Mouse (Mus musculus) spleen, embryonic (tissue): ENCODE results near the gene 9030612E09Rik.

Experiments used
- CTCF ChIA-PET: fragments of 350-600 bp; sonication (Branson Sonifier 250); formaldehyde crosslinking; loops from one replicate; lab custom pipeline; 2022; lab: Charles Lee

9030612E09Rik gene

DNA sequence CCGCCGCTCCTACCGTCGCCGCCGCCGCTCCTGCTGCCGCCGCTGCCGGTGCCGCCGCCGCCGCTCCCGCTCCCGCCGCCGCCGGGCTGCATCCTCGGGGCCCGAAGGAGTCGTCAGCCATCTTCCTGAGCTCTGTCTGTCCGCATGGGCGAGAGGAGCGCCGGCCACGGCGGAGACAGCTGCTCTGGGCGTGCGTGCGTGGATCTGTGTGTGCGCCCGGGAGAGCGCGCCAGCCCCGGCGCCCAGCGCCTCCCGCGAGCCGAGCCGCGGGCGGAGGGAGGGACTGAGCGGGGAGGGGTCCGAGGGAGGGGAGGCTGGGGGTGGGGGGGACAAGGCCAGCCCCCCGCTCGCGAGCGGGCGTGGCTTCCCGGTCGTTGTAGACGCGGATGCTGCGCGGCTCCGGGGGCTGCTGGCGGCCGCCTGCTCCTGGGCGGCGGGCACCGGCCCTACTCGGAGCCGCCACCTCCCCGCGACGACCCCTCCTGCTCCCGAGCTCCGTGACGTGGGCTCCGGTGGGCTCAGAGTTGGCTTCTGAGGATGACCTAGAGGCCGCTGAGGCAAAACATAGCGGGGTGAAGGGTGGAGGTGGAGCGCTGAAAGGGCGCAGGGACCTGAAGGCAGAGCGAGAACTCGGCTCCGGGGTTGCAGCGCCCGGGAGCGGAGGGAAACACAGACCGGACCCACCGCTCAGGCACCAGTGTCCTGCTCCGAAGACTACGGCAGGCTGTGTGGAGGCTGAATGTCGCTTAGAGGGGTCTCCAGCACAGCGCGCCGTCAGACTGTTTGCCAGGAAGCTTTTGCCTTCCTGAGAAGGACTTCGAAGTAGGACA lies at the start of gene 9030612E09Rik, which contains the start of gene Sobp:
TSS of gene 9030612E09Rik (plus strand) at position 379 of the 830 bp plus-strand sequence.
TSS of gene Sobp (minus strand) at position 205 of the 830 bp plus-strand sequence.
- CTCF ChIA-PET: no interaction called here

DNA sequence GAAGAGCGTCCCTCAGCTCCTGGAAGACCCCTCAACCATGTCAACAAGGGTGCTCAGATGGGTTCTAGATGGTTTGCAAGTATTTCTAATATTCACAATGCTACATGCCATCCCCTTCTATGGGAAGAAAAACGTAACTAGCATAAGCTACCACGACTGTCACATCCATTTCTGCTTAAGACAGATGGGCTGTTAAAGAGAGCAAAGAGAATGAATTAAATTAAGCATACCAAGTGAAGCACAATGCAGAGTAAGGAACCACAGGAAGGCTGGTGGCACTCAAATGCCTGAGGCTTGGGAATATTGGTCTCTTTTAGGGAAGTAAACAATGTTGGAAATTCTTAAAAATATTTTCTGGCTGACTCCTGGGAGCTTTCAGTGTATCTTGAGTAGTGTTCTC lies 45.8 kb upstream of the 9030612E09Rik start:
- CTCF ChIA-PET: no interaction called here

DNA sequence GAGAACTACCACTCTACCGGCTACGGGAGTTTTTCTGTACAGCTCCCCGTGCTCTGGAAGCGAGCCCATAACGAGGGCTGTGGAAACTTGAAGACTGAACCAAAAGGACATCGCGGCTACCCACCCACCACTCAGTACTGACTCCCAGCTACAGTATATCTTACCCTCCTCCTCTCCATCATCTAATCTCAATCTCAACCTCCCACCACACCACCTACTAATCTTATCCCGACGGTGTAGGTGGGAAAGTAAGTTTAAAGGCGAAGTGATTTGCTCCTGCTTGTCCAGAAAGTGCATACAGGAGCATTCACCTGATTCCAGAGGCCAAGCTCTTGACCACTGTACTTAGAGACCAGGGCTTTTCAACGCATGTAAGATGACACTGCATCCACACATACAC lies 40.5 kb upstream of the 9030612E09Rik start:
- CTCF ChIA-PET: no interaction called here

DNA sequence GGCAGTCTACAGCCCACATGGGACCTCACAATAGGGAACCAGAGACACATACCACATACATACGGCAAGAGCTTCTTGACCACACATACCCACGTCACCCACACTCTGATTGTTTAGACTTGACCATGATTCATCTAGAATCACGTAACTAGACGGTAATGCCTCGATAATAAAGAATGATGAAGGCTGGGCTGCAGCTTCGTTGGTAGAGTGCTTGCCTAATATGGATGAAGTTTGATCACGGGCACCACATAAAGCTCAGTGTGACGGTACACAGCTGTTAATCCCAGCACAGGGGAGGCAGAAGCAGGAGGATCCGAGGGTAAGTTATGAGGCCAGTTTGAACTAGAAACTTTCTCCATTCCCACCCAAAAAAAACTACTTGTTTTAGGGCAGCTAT lies 31.3 kb upstream of the 9030612E09Rik start:
- CTCF ChIA-PET: no interaction called here

DNA sequence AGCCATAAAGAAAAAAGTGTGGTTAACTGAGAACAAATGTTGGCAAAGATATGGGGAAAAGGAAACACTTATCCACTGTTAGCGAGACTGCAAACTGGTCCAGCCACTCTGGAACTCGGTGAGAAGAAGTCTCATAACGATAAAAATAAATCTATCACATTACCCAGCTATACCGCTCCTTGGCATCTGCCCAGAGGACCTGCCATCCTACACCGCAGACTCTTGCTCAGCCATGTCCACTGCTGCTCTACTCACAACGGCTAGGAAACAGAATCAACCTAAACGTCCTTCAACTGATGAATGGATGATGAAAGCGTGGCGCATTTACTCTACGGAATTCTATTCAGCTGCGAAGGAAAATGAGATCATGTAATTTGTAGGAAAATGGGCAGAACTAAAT lies 26.0 kb upstream of the 9030612E09Rik start:
- CTCF ChIA-PET: no interaction called here

DNA sequence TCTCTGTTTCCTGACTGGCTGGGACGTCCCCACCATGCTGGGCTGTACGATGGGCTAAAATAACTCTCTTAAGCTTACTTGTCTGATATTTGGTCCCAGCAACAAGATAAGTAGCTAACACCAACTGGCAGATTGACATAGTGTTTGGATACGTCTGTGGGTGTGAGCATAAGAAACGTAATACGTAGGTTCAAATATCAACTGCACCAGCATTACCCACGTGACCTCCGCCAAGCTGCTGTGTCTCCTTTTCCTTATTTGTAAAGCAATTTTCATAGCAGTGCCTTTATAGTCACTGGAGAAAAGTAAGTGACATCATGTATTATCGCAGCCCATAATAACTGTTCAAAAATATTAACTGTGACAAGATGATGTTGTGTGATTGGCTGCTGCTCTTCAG lies 21.9 kb upstream of the 9030612E09Rik start:
- CTCF ChIA-PET: no interaction called here

DNA sequence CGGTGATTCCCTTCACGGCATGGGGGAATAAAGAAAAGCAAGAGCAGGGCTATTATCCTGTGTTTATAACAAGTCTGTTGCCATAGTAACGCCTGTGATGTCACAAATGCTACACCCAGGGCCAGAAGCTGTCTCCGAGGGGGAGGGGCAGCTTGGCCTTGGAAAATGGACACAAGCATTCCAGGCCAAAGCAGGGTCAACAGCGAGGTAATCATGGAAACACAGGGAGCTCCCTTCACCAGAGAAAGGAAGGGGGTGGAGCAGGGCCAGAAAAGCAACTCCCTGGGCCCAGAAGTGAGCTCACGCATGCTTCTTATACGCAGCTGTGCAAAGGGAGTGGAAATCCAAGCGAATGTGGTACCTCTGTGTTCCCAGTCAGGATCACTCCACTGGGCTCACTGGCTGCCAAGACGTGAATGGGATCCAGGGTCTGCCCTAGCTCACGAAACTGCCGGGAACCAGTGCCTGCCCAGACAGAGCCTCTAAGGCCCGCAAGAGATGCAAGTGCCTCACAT lies 19.4 kb upstream of the 9030612E09Rik start:
- CTCF ChIA-PET: no interaction called here

DNA sequence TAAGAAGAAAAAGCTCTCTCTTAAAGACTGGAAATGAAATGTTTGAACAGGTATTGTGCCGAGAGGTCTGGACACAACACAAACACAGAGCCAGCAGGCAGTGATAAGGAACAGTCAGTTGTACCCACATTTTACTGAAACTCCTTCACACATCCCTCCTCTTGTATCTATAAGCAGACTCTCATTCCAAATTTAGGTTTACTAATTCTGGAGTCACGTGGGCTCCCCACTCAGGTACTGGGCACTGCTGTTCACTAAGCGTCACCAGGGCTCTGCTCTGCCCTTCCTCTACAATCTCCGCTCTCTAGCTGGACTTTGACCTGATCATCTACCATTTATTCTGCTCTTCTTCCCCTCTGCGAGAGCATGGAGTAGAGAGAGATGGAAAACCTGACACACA lies 15.6 kb upstream of the 9030612E09Rik start:
- CTCF ChIA-PET: no interaction called here

DNA sequence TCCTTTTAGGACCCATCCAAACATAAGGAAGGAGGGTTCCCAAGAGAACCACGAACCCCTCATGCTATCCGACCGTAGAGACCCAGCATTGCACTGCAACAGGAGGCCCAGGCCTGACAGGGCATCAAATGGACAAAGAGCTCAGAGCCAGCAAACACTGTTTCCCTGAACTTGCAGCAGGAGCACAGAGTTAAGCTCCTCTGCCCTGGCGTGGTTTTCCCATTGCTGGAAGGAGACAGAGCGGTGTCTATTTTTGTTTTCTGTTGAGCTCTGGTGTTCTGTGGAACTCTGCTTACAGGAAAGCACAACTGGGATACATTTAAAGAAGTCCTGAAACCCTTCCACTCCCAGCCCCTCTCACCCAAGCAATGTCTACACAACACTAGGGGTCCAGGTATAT lies 15.2 kb upstream of the 9030612E09Rik start:
- CTCF ChIA-PET: no interaction called here

DNA sequence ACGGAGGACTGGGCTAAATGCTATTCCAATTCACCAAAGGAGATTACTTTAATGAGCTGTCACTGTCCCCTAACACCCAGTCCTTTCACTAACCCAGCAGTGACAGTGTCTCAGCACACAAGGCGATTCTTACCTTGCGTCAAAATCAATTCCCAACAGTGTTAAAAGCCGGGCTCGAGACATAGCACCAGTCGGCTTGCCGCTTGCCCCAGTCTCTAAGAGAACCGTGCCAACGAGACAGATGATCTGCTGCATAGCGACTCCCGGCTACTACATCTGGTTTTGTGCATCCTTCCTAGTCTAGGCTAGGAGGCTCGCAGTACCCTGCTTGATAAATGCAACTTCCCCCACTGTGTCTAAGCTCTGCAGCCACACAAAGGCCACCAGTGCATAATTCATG lies 12.2 kb upstream of the 9030612E09Rik start:
- CTCF ChIA-PET: interaction anchor here (0.7 kb wide), 1 partner anchor 483 kb away, joined by 4 read pairs; no protein-coding TSS in a partner anchor

DNA sequence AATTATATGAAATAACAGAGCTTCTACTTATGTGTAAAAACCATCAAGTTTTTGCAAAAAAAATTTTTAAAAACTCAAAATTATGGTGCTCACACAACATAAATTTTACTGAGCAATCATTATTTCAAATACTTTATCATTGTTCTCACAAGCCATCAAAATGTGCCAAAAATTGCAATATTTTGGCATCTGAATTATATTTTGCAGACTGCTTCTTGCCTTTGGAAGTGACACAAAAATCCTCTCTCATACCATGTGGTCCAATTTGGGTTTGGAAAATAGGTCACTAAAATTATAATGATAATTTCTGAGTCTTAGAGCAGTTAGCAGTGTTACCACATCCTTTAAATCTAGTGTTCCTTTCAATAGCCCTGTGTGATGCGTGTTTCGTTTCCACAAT lies 10.1 kb upstream of the 9030612E09Rik start:
- CTCF ChIA-PET: no interaction called here

DNA sequence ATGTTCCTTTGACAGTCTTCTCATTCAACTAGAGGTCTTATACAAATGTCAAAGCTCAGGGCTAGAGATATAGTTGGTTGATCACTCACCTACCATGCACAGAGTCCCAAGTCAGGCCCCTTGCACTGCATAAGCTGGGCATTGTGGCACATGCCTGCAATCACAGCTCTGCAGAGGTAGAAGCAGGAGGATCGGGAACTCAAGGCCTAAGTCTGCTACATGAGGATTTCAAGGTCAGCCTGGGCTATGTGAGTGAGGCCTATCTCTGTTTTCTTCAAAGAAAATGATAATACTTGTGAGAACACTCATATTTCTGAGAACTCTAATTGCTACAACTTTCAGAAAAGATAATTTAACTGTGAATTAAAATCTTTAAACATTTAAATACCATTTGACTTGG lies 8.4 kb upstream of the 9030612E09Rik start:
- CTCF ChIA-PET: no interaction called here

DNA sequence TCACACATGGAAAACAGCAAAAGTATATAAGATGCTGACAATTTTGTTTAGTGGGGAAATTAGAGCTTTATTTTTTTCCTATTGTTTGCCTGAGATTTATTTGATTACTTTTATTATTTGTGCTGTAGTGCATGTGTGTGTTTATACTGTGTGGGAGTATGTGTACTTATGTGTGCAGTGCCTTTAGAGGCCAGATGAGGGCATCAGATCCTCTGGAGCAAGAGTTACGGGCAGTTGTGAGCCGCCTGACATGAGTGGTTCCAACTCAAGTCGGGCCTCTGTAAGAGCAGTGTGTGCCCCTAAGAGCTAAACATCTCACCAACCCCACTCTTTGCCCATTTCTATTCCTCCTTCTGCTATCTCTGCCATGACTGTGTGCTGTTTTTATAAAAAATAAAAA lies 7.7 kb upstream of the 9030612E09Rik start:
- CTCF ChIA-PET: no interaction called here

DNA sequence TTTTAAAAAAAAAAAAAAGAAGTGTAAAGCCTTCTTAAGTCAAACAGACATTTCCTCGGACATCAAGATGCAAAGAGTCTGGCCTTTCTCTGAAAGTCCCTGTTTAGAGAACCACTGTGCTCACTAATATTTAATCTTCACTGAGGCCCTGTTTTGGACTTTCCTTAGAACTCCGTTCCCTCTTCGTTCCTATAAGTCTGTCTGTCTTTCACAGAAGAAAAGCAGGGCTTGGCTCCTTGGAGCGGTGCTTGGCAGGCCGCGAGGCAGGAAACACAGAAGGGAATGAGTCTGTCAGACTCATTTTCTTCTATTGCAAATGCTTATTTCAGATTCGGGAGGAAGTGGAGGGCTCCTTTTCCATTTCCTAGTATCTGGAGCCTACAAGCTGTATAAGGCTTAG lies 5.7 kb upstream of the 9030612E09Rik start:
- CTCF ChIA-PET: no interaction called here

DNA sequence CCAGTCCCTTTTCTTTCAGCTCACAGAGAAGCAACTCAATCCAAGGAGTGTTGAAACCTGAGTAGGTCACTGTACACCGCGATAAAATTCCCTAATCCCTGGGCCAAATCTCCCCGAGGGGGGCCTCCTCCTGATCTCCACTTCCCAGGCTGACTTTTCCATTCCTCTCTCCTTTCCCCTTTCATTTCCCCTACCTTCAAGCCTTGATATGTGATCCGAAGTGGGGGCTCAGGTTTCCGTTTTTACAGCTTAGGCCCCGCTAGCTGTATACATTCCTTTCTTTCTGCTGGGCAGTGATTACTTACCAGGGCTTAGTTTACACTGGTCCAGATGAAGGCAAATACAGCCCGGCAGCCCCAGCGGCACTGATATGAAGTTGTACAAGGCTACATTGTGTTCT lies 3.4 kb upstream of the 9030612E09Rik start:
- CTCF ChIA-PET: no interaction called here

DNA sequence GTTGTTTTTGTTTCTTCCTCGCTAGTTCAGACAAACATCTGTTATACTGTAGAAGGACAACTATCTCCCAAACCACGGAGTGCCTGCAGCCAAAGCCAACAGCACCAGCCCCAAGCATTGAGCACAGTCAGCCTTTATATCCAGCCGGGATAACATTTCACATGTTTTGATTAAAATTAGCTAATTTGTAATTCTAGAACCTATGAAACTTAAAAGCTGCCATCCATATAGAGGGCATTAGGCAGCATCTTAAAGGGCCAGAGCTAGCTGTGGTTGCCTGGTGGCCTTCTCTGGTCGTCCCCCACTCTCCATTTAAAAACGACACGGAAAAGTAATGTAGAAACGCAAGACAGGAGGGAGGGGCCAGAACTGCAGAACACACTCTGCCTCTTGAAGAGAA lies 2.4 kb upstream of the 9030612E09Rik start:
- CTCF ChIA-PET: no interaction called here

DNA sequence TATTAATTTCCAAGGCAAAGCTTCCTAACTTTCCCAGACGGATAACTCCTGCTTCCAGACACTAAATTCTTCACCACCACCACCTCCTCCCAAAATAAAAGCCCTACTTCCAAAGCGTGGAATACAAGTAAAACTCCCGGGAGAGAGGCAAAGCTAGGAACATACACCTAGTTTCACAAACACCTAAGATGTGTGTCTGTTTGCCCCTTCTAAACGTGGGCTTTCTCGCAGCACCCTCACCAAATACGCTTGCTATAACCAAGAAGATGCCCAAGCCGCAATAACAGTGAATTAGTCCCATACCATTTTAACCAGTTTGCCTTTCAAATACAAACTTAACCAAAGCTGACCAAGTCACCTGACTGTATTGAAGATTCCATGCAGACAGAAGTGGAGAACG lies 1.9 kb upstream of the 9030612E09Rik start:
- CTCF ChIA-PET: no interaction called here

DNA sequence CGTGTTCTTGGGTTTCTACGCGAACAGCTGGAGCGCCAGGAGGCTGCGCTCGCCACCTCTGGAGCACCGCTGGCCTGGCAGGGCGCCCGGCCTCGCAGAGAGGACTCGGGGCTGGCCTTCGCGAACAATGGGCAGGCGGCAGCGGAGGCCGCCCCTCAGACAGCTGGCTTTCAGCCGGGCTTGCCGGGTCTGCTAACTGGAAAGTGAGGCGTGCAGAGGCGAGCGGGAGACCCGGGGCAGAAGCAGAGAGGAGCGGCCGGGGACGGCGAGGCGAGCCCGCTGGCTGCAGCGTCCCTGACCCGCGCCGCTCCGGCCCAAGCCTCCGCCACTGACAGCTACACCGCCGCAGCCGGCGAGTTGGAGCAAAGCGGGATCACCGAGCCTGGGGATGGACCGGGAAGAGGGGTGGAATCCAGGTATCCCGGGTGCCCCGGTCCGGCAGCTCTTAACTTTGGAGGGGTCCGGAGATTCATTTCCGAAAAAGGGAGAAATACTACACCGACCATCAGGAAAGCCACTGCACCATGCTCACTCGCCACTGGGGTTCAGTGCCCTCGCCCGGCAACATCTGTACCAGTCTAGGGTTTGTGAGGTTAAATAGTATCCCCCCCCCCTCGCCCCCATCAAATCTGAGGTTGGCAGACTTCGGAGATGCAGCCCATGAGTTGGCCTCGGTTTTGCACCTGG lies 1.2 kb upstream of the 9030612E09Rik start:
- CTCF ChIA-PET: interaction anchor here (0.6 kb wide), 1 partner anchor 969 kb away, joined by 5 read pairs; no protein-coding TSS in a partner anchor

DNA sequence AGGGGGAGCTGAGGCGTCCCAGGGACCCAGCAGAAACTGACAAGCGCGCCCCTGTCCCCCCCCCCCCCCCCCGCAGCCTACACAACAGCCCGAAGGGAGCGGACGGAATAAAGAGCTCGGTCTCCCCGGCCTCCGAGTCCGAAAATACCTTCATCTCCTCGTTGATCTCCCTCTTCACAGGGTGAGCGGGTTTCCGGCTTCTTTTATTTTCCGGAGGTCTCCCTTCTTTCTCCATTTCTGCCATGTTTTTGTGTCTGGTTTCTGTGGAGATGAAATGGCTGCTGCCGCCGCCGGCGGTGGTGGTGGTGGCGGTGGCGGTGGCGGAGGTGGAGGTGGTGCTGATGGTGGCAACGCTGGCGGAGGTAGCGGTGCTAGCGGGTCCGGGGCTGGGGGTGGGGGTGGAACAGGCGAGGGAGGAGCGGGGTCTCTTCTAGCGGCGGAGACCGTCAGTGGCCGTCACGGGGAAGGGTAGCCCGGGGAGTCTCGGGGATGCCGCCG lies 627 bp upstream of the 9030612E09Rik start:
- CTCF ChIA-PET: interaction anchor here (0.6 kb wide), 1 partner anchor 968 kb away, joined by 5 read pairs; no protein-coding TSS in a partner anchor

DNA sequence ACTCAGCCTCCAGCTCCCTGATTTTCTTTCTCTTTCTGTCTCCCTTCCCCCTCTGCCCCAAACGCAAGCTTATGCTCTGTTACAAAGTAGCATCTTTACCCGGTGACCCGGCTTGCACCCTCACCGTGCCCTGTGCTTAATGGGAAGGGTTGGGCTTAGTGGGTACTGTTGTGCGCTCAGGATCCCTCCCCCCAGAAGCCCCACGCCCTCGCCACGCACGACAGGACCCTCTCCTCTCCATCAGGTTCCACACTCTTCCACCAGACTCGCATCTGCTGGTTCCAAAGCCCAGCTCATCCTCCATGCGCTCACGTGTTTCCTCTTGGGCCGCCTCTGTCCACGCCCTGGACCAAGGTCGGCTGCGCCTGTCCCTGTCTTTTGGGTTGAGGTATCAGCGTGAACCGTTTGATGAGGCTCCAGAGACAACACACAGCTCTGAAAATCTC lies 675 bp downstream of the 9030612E09Rik start:
- CTCF ChIA-PET: no interaction called here

DNA sequence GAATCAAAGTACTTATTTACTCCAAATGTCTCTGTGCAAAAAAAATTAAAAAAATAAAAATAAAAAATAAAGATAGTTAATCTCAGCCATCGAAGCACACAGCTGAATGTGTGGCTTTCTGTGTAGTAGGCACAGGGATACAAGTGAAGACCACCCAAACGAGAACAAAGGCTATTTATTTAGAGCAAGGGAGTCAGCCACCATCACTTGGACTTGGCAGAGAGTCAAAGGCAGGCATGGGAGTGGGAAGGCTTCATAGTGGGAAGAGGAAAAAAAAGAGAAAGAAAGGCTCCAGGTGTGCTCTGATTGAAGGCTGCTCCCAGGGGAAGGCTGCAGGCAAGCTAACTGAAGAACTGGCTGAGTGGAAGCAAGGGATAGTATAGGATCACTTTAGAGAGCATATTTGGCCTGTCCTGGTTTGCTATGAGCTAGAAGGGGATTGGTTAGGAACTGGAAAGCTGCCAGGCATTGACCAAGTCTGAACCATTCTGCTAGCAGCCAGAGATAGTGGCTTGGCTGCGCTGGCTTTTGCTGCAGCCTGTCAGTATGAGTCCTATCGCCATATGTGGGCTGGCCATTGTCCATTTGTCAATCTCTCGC lies 5.9 kb downstream of the 9030612E09Rik start:
- CTCF ChIA-PET: no interaction called here

DNA sequence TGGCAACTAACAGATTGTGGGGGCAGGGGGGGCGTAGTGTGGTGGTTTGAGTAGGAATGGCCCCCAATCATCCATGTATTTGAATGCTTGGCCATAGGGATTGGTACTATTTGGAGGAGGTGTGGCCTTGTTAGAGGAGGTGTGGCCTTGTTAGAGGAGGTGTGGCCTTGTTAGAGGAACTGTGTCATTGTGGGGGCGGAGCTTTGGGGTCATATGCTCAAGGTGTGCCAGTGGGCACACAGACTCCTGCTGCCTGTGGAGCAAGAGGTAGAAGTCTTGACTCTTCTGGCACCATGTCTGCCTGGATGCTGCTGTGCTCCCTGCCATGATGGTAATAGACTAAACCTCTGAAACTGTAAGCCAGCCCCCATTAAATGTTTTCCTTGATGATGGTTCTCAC lies 25.7 kb downstream of the 9030612E09Rik start:
- CTCF ChIA-PET: no interaction called here
